Mouse (Mus musculus) CD4-positive, CD25-positive, alpha-beta regulatory T cell, adult 9 weeks (primary cell): ENCODE measurements around the gene Exog. TPM values are rescaled to one million over a fixed set of nuclear protein-coding genes. Genes with fewer than 3 reads are reported as not detected.

Experiments used
- polyA plus RNA-seq: library from polyadenylated mRNA; unstranded; fragments of 100-300 nt; shearing (Covaris generic); gene quantifications from one replicate; pipeline ENCODE4 v1.2.1, GENCODE M21; 2017

Gene Exog
- 20.1 TPM for polyA plus RNA-seq

GRCm38 (mm10) chr9:119444738-119445429, at the start of gene Exog:
Gene Exog (plus strand): TSS chr9:119444943.

GRCm38 (mm10) chr9:119401801-119402214, 42.9 kb upstream of the Exog start, which contains the start of gene Acvr2b:
Gene Acvr2b (plus strand): TSS chr9:119402118.

Other genes with a start within 250 kb of the Exog start
- not detected for gene Slc22a13, start 235.8 kb upstream of the Exog start, polyA plus RNA-seq
- 5.0 TPM for gene Oxsr1, start 122.5 kb upstream of the Exog start, polyA plus RNA-seq
- 40.7 TPM for gene Acaa1a, start 105.3 kb upstream of the Exog start, polyA plus RNA-seq
- 111 TPM for gene Myd88, start 103.5 kb upstream of the Exog start, polyA plus RNA-seq
- 0.48 TPM for gene Xylb, start 87.6 kb upstream of the Exog start, polyA plus RNA-seq
- gene Slc22a14, start 79.4 kb upstream of the Exog start, polyA plus RNA-seq, result not detected
- not detected for gene Acvr2b, start 42.8 kb upstream of the Exog start, polyA plus RNA-seq
- 0.06 TPM for gene Scn5a, start 134.1 kb downstream of the Exog start, polyA plus RNA-seq